19 mouse cellular contexts compared by ENCODE assay signal in the genomic region with DNA sequence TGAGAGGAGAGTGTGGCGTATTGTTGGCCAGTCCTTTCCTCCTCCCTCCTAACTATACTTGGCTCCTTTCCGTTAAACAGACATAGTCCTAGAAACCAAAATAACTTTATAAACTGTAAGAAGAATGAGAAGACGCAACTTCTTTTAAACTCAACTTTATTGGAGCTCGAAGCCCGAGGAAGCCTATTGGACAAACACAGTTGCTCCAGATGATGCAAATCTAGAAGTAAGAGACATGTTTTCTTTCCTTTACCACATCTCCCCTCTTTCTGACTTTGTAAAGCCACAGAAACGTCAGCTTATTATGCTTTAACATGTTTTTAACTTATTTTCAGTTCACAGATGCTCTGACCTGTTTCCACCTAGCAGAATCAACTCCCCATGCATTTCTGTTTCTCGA. TPM values are rescaled to one million over a fixed set of nuclear protein-coding genes. Genes with fewer than 3 reads are reported as not detected.
"Had no signal": no experiment of that assay in that cellular context is flagged by ENCODE, and none has a peak within 500 bp of the region (broad histone marks: within the 10 kb centered on the region; RNA-seq: fewer than 3 reads in every experiment).

Gene Ctla4, plus strand, starts transcription at position 20 of the 400 bp plus-strand sequence.

- DNase-seq: liver, postnatal 0 days; lung, adult 2 months; lung, postnatal 14 days; lung, postnatal 4 days; midbrain, embryonic 14.5 days; right cerebral cortex, postnatal 14 days; thymus, adult 18-20 months; thymus, postnatal 25 days had no signal

- H3K9ac ChIP-seq: liver, embryonic 15.5 days; liver, postnatal 0 days; lung, embryonic 15.5 days; midbrain, embryonic 12.5 days; neural tube, embryonic 12.5 days had no signal

- H3K4me1 ChIP-seq: liver, embryonic 15.5 days; lung, embryonic 15.5 days; midbrain, embryonic 10.5 days; midbrain, embryonic 12.5 days; neural tube, embryonic 12.5 days had no signal

- H3K9me3 ChIP-seq: liver, embryonic 15.5 days; lung, embryonic 15.5 days; midbrain, embryonic 10.5 days; midbrain, embryonic 12.5 days; neural tube, embryonic 12.5 days had no signal

- H3K4me2 ChIP-seq: liver, embryonic 15.5 days; lung, embryonic 15.5 days; midbrain, embryonic 12.5 days; neural tube, embryonic 12.5 days had no signal

- H3K27ac ChIP-seq: liver, embryonic 15.5 days; lung, embryonic 15.5 days; midbrain, embryonic 10.5 days; midbrain, embryonic 12.5 days; neural tube, embryonic 12.5 days had no signal

- ATAC-seq: liver, postnatal 0 days; lung, postnatal 0 days; midbrain, embryonic 16.5 days had no signal

- H3K36me3 ChIP-seq: liver, embryonic 15.5 days; lung, embryonic 15.5 days; midbrain, embryonic 10.5 days; midbrain, embryonic 12.5 days; neural tube, embryonic 12.5 days had no signal

- H3K27me3 ChIP-seq: liver, embryonic 15.5 days; lung, embryonic 15.5 days; midbrain, embryonic 12.5 days; neural tube, embryonic 12.5 days had no signal

- H3K4me3 ChIP-seq: liver, embryonic 15.5 days; lung, embryonic 15.5 days; midbrain, embryonic 10.5 days; midbrain, embryonic 12.5 days; neural tube, embryonic 12.5 days had no signal

RNA-seq across cellular contexts. Expression of gene Ctla4, which starts in this region (rescaled TPM):
- total RNA-seq: megakaryocyte-erythroid progenitor cell, adult 5-6 weeks had no signal
- polyA plus RNA-seq: liver, embryonic 15.5 days; liver, postnatal 0 days; lung, postnatal 0 days; midbrain, embryonic 10.5 days; midbrain, embryonic 12.5 days; midbrain, embryonic 14.5 days; midbrain, embryonic 16.5 days; neural tube, embryonic 12.5 days; neural tube, embryonic 14.5 days; stomach, embryonic 14.5 days; stomach, embryonic 16.5 days had no signal
